Mouse (Mus musculus) megakaryocyte, embryonic 14.5 days (primary cell): ENCODE results near the gene Hexim1.

Experiments used
- FLI1 ChIP-seq: IDR thresholded peaks from 2 replicates; pipeline ENCODE4 v1.6.1; 2012; ENCODE audit warnings: low read length, inconsistent platforms, mixed read lengths
- GATA1 ChIP-seq: IDR thresholded peaks from 3 replicates; pipeline ENCODE4 v1.6.1; 2012; ENCODE audit warnings: mixed read lengths, low read length, inconsistent platforms, borderline replicate concordance

- TF ChIP-seq GATA1 (no peak), FLI1 (no peak)
These were observed 20.8 kb upstream of the Hexim1 start for GRCm38 (mm10) chr11:103095107-103095670.
